Mouse (Mus musculus) gastrocnemius, adult 2 months (tissue): ENCODE measurements around the gene Akr1c19. TPM values are rescaled to one million over a fixed set of nuclear protein-coding genes. Genes with fewer than 3 reads are reported as not detected.

Source experiments
- DNase-seq: peaks from one replicate; pipeline ENCODE4 v3.0.0; 2022
- H3K27ac ChIP-seq: fragments of 200-600 bp; 2 replicates; pipeline ENCODE4 v1.8.1; 2022; ENCODE audit warnings: mild to moderate bottlenecking
- H3K4me3 ChIP-seq: fragments of 200-600 bp; 2 replicates; pipeline ENCODE4 v1.8.1; 2022; ENCODE audit warnings: mild to moderate bottlenecking, moderate library complexity
- CTCF ChIP-seq: fragments of 200-600 bp; IDR thresholded peaks from 2 replicates; pipeline ENCODE4 v1.8.1; 2022; ENCODE audit warnings: antibody characterized with exemption, mild to moderate bottlenecking, moderate library complexity
- intact Hi-C: fragments of 180-260 bp; cut with DNase I; formaldehyde crosslinking; loops from one replicate; pipeline ENCODE4 v1.15.1; 2025
- total RNA-seq, 2 experiments: library from RNA; stranded (reverse); gene quantifications; 2 replicates each; pipeline ENCODE4 v1.2.3; 2021

Akr1c19 gene
- total RNA-seq, 2 experiments from 2014 or later: 0.33 TPM; not detected in 1

GRCm38 (mm10) chr13:4296991-4297390 is 68.5 kb downstream of the Akr1c19 start:
- no peak for TF ChIP-seq CTCF
- H3K4me3 ChIP-seq: no peak overlapping the region
- no peak for DNase-seq
- intact Hi-C loops: no loop called here
- H3K27ac ChIP-seq: no peak overlapping the region

Other genes starting within 250 kb of the Akr1c19 start
- 1 to 10 TPM; 1.3 to 2.1 TPM for gene Akr1c14, start 179.7 kb upstream of the Akr1c19 start, total RNA-seq
- gene Akr1c18, start 78.0 kb upstream of the Akr1c19 start, total RNA-seq: under 1 TPM in 1 of 2 experiments, not detected in 1; 0.31 TPM
- under 1 TPM in 1 of 2 experiments, not detected in 1; 0.20 TPM for gene Akr1c13, start 37.5 kb upstream of the Akr1c19 start, total RNA-seq
- gene Akr1c12, start 50.7 kb downstream of the Akr1c19 start, total RNA-seq: not detected
- gene Akr1c6, start 205.6 kb downstream of the Akr1c19 start, total RNA-seq: not detected